Mouse (Mus musculus): ENCODE data around the gene Sv2a. TPM values are rescaled to one million over a fixed set of nuclear protein-coding genes. Genes with fewer than 3 reads are reported as not detected.
A peak's percentile ranks its signal among the peaks of the same experiment; 100 is the strongest.

Sv2a gene
- polyA plus RNA-seq, 1 experiment from 2014 or later = 2.2 TPM

DNA sequence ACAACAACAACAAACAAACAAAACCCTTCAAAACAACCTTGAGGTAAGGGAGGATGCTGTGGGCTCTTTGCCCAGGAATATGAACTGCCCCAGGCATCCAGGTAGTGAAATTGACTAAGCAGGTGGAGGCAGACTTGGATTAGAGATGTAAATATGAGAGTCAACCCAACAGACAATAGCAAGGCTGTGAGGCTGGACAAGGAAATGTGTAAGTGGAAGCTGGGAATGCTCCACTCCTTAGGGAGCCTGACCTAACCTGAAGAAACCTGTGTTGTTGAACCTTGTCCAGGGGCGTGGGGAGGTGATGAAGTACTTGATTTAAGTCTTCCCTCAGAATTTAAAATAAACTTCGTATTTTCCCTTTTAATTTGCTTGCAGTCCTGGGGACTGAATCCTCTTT is 2.0 kb upstream of the Sv2a start:
- H3K27me3 ChIP-seq (replicated peaks; ENCODE audit: insufficient read depth, low read length) = no peaks in the 10 kb centered on the region
- TF ChIP-seq CTCF (IDR thresholded peaks at IDR 0.05) (no peak), EP300 (IDR thresholded peaks at IDR 0.05) (no peak)
- H3K27ac ChIP-seq (ENCODE audit: low read length) = no peak overlapping the region
- H3K4me2 ChIP-seq (replicated peaks; ENCODE audit: low read depth, low read length) = no peak overlapping the region
- ATAC-seq (no peak), DNase-seq (ENCODE audit: low spot score) (no peak)
- no peak overlapping the region for H3K9ac ChIP-seq (replicated peaks; ENCODE audit: low read depth)
- peaks cover 21% of the 10 kb centered on the region; the same call in 1 of the 2 replicates for H3K36me3 ChIP-seq (ENCODE audit: insufficient read depth, low read length)
- no peaks in the 10 kb centered on the region for H3K9me3 ChIP-seq (ENCODE audit: low read length)
- 74% methylated on average over 2 of the region's 2 CpGs for WGBS
- no peak overlapping the region for H3K4me3 ChIP-seq (ENCODE audit: low read depth, low read length)
- H3K4me1 ChIP-seq (ENCODE audit: insufficient read depth, low read depth, low read length) = no peaks in the 10 kb centered on the region

DNA sequence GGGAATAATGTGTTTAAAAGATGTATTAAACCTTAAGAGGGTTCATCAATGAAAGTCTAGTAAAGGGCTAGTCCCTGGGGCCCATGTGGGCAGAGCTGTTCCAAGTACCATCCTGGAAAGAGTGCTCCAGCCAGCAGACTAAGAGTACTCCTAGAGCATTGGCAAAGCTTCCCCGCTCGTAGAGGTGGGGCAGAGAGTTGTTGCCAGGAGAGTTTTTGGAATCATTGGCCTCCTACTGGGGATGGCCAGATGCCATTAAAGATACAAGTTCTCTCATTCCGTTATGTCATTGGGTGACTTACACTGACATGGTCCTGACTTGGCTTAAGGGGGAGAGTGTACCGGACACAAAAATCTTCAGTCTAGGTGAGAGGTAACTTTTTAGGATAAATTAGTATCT is 1.4 kb upstream of the Sv2a start:
- no peaks in the 10 kb centered on the region for H3K9me3 ChIP-seq (ENCODE audit: low read length)
- peak; percentile 55 for DNase-seq (ENCODE audit: low spot score)
- no peak overlapping the region for H3K4me2 ChIP-seq (replicated peaks; ENCODE audit: low read depth, low read length)
- WGBS = 43% methylated on average over 4 of the region's 4 CpGs
- no peak for ATAC-seq
- H3K4me1 ChIP-seq (ENCODE audit: insufficient read depth, low read depth, low read length) = no peaks in the 10 kb centered on the region
- no peak overlapping the region for H3K27ac ChIP-seq (ENCODE audit: low read length)
- H3K9ac ChIP-seq (replicated peaks; ENCODE audit: low read depth) = no peak overlapping the region
- H3K36me3 ChIP-seq (ENCODE audit: insufficient read depth, low read length) = peaks cover 18% of the 10 kb centered on the region; the same call in 1 of the 2 replicates
- TF ChIP-seq EP300 (IDR thresholded peaks at IDR 0.05) (no peak), CTCF (IDR thresholded peaks at IDR 0.05) (no peak)
- H3K4me3 ChIP-seq (ENCODE audit: low read depth, low read length) = no peak overlapping the region
- no peaks in the 10 kb centered on the region for H3K27me3 ChIP-seq (replicated peaks; ENCODE audit: insufficient read depth, low read length)

GRCm38 (mm10) chr3:96181510-96182381 is 795 bp downstream of the Sv2a start:
- Histone ChIP-seq H3K9ac (replicated peaks; ENCODE audit: low read depth) (no peak overlapping the region), H3K36me3 (ENCODE audit: insufficient read depth, low read length) (peaks cover 9% of the 10 kb centered on the region; the same call in 1 of the 2 replicates), H3K27ac (ENCODE audit: low read length) (no peak overlapping the region), H3K9me3 (ENCODE audit: low read length) (no peaks in the 10 kb centered on the region), H3K4me2 (replicated peaks; ENCODE audit: low read depth, low read length) (peak overlapping the region; percentile 60), H3K4me1 (ENCODE audit: insufficient read depth, low read depth, low read length) (no peaks in the 10 kb centered on the region), H3K4me3 (ENCODE audit: low read depth, low read length) (peak overlapping the region; percentile 38; the same call in 1 of the 2 replicates), H3K27me3 (replicated peaks; ENCODE audit: insufficient read depth, low read length) (no peaks in the 10 kb centered on the region)
- 36% methylated on average over 12 of the region's 12 CpGs for WGBS
- TF ChIP-seq EP300 (IDR thresholded peaks at IDR 0.05) = no peak
- TF ChIP-seq CTCF (IDR thresholded peaks at IDR 0.05) = no peak
- ATAC-seq (0 out of 2 replicates have a peak, but pooled peaks have one; percentile 10), DNase-seq (ENCODE audit: low spot score) (no peak)

DNA sequence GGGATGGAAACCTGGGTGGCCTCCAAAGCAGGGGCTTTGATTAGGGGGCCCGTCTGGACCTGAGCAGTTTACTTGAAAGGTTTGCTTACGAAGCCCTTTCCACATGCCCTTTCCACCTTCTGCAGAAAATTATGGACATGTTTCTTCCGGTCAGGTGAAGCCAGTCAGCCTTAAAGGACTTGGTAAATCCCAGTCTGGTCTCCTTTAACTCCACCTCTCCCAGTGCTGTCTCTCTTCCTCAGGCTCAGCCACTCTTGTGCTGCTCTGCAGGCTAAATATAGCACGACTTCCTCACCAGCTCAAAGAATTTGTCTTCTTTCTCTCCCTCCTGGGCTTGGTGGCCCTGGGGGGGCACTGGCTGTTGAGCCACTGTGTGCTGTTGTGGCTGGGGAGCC is 1.4 kb downstream of the Sv2a start:
- no peak overlapping the region for H3K9ac ChIP-seq (replicated peaks; ENCODE audit: low read depth)
- H3K4me3 ChIP-seq (ENCODE audit: low read depth, low read length) = no peak overlapping the region
- no peak for ATAC-seq
- peaks cover 8% of the 10 kb centered on the region; the same call in 1 of the 2 replicates for H3K36me3 ChIP-seq (ENCODE audit: insufficient read depth, low read length)
- DNase-seq (ENCODE audit: low spot score) = no peak
- H3K9me3 ChIP-seq (ENCODE audit: low read length) = no peaks in the 10 kb centered on the region
- TF ChIP-seq CTCF (IDR thresholded peaks at IDR 0.05) = no peak
- TF ChIP-seq EP300 (IDR thresholded peaks at IDR 0.05) = no peak
- H3K27ac ChIP-seq (ENCODE audit: low read length) = no peak overlapping the region
- 23% methylated on average over 4 of the region's 4 CpGs for WGBS
- no peaks in the 10 kb centered on the region for H3K27me3 ChIP-seq (replicated peaks; ENCODE audit: insufficient read depth, low read length)
- H3K4me2 ChIP-seq (replicated peaks; ENCODE audit: low read depth, low read length) = no peak overlapping the region
- no peaks in the 10 kb centered on the region for H3K4me1 ChIP-seq (ENCODE audit: insufficient read depth, low read depth, low read length)

DNA sequence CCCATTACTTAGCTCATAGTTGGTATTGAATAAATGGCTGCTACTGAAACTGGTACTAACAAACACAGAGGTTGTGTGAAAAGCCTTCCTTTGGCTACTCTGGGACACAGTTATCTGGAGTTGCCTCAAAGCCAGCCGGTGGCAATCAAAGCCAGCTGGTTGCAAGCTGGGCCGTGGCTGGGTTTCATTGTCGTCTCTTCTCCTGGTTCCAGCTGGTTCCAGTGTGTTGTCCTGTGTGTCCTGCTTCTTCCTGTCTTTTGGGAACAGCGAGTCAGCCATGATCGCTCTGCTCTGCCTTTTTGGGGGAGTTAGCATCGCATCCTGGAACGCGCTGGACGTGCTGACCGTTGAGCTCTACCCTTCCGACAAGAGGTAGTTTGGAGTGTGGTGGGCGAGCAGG is 12.0 kb downstream of the Sv2a start:
- no peaks in the 10 kb centered on the region for H3K9me3 ChIP-seq (ENCODE audit: low read length)
- no peaks in the 10 kb centered on the region for H3K27me3 ChIP-seq (replicated peaks; ENCODE audit: insufficient read depth, low read length)
- TF ChIP-seq CTCF (IDR thresholded peaks at IDR 0.05) (no peak), EP300 (IDR thresholded peaks at IDR 0.05) (no peak)
- H3K4me2 ChIP-seq (replicated peaks; ENCODE audit: low read depth, low read length) = no peak overlapping the region
- H3K9ac ChIP-seq (replicated peaks; ENCODE audit: low read depth) = no peak overlapping the region
- ATAC-seq (no peak), DNase-seq (ENCODE audit: low spot score) (no peak)
- H3K4me3 ChIP-seq (ENCODE audit: low read depth, low read length) = no peak overlapping the region
- H3K27ac ChIP-seq (ENCODE audit: low read length) = no peak overlapping the region
- H3K4me1 ChIP-seq (ENCODE audit: insufficient read depth, low read depth, low read length) = peaks cover 10% of the 10 kb centered on the region; the same call in 1 of the 2 replicates
- WGBS = 56% methylated on average over 12 of the region's 12 CpGs
- H3K36me3 ChIP-seq (ENCODE audit: insufficient read depth, low read length) = no peaks in the 10 kb centered on the region

- WGBS = 82% methylated on average over 10 of the region's 10 CpGs
- DNase-seq (ENCODE audit: low spot score) = no peak
- TF ChIP-seq CTCF (IDR thresholded peaks at IDR 0.05) = no peak
- no peak for TF ChIP-seq EP300 (IDR thresholded peaks at IDR 0.05)
These were observed 14.0 kb downstream of the Sv2a start for GRCm38 (mm10) chr3:96194966-96195365.

More at GRCm38 (mm10) chr3:96194966-96195365, 14.0 kb downstream of the Sv2a start:
- H3K9ac ChIP-seq (replicated peaks; ENCODE audit: low read depth) = no peak overlapping the region
- no peaks in the 10 kb centered on the region for H3K36me3 ChIP-seq (ENCODE audit: insufficient read depth, low read length)
- no peak overlapping the region for H3K4me3 ChIP-seq (ENCODE audit: low read depth, low read length)
- ATAC-seq = no peak
- no peaks in the 10 kb centered on the region for H3K9me3 ChIP-seq (ENCODE audit: low read length)
- no peak overlapping the region for H3K4me2 ChIP-seq (replicated peaks; ENCODE audit: low read depth, low read length)
- H3K27ac ChIP-seq (ENCODE audit: low read length) = no peak overlapping the region
- peaks cover 12% of the 10 kb centered on the region; the same call in 1 of the 2 replicates for H3K4me1 ChIP-seq (ENCODE audit: insufficient read depth, low read depth, low read length)
- H3K27me3 ChIP-seq (replicated peaks; ENCODE audit: insufficient read depth, low read length) = no peaks in the 10 kb centered on the region
